Mouse (Mus musculus) kidney, postnatal 4 days (tissue): ENCODE measurements at regions not wholly inside any gene's neighbourhood (a gene's known extent, or its start where the extent isn't known, plus 50 kb on each side); places are given as distances from the start of the nearest gene placed in this dataset.
"Not testable (repeated sequence)": the region's sequence is repeated elsewhere in the genome, so short reads cannot be mapped to it uniquely, and the experiment has no call there.

Source experiments
- DNase-seq, 2 experiments: peaks; one replicate each; pipeline ENCODE4 v3.0.0; 2021; ENCODE audit warnings: mixed read lengths in 2 of 2

DNA sequence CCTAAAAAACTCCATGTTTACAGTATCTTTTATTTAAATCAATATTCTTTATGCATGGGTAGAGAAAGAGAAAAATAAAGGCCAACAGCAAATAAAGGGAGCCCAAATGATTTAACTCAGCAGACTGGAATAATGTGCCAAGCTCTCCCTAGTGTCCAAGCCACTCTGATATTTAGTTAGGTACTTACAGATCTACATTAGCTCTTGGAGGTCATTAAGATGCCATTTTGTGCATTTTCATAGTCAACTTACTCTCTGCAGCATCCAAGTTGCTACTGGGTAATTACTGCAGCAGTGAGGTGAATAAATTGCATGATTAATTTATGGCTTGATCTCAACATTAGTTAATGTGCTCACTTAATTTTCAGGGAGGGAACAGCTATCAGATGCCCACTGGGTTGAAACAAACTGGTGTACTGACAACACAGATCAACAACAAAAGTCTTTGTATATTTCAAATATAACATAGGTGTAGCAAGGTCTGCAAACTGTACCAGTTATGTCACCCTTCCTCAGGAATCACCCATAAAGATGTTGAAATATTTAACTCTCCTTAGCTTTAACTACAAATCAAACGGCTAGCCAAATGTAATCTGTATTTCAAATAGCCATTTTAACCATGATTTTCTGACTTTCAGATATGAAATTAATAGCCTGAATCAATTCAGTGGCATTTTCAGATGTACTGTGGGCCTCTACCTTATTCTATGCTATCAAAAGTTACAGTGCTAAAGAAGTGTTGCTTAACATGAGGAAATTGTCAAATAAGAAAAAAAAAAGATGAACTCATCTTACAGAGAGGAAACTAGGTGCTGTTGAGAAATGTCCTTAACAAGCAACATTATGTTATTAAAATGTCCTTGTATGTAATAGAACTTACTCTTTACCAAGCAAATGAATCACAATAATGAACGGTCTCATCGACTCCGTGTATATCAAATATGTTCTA, 163.8 kb upstream of the Hapln1 start:
- DNase-seq, result no peak

- no peak for DNase-seq
These were observed 161.2 kb upstream of the Hapln1 start for GRCm38 (mm10) chr13:89378365-89378764.

DNA sequence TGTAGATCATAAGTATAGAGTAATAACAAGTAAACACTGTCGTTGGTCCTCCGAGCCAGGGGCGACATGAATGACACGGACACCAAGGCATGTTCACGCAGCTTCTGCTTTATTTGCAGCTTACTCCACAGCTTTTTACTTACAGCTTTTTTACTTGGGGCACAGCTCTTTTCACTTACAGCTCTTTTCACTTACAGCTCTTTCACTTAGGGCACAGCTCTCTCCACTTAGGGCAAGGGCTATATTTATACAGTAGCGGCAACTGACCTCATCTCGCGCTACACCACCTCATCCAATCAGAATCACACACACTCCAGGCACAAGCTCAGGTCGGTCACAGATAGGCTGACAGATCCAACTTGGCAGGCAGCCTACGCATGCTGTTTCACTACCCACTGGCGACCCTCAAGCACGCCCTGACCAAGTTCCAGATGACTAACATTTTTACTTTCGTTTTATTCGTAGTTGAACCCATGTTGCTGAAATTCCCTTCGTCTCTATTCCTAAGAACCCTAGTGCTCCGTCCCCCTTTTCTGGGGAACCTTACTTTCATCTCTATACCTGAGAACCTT, 155.9 kb upstream of the Hapln1 start:
- DNase-seq, result not testable (repeated sequence)

GRCm38 (mm10) chr13:89384598-89385145, 154.9 kb upstream of the Hapln1 start:
- DNase-seq, result peak in 1 of 2 experiments; percentile 2

- DNase-seq, result no peak
These were observed 152.2 kb upstream of the Hapln1 start for GRCm38 (mm10) chr13:89387416-89387815.

- DNase-seq, result no peak
These were observed 150.4 kb upstream of the Hapln1 start for GRCm38 (mm10) chr13:89389149-89389548.

GRCm38 (mm10) chr13:89394717-89395344, 144.8 kb upstream of the Hapln1 start:
- peak; percentile 17 to 33 for DNase-seq

DNA sequence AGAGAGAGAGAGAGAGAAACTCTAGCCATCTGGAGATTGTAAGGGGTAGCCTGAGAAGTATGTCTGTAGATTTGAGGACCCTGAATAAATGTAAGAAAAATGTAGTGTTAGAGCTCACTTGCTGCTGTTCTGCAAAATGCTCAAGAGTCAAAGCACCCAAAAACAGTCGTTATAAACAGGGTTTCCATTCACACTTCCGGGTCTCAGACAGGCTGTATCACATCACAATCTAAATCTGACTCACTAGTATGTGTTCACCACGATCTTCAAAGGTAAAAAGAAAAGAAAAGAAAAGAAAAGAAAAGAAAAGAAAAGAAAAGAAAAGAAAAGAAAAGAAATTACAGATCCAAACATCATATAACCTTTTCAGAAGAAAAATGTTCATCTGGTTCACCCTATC, 143.7 kb upstream of the Hapln1 start:
- no peak for DNase-seq

GRCm38 (mm10) chr13:89401084-89401671, 138.4 kb upstream of the Hapln1 start:
- no peak for DNase-seq

- DNase-seq, result no peak
These were observed 129.1 kb upstream of the Hapln1 start for GRCm38 (mm10) chr13:89410504-89410903.

DNA sequence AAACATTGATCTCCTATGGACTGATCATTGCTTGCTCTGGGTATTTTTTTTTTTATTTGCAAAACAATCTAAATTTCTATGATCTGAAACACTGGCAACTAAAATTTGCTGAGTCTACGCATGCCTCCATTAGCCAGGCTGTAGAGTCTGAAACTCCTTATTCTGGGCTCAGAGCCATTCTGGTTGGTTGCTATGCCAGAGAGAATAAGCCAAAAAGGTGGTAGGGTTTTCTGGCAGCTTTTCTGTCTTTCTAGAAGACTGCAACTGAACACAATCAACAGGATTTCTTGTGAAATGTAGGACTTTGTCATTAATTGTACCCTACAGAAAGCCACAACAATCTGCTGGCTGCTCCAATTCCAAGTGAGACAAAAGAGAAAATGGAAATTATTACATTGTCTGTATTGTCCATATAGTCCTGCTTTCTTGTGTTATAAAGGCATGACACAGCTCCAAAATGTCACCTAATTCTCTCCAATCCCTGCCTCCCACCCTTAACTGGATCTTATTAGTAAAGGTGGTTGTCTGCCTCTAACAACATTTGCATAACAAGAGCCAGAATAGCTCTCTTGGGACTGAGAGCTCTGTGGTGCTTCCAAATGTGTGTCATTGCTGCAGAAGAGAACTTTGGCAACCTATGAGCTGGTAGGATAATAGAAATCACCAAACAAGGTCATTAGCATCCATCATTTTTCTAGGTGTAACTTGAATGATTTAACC, 126.7 kb upstream of the Hapln1 start:
- DNase-seq, result no peak

DNA sequence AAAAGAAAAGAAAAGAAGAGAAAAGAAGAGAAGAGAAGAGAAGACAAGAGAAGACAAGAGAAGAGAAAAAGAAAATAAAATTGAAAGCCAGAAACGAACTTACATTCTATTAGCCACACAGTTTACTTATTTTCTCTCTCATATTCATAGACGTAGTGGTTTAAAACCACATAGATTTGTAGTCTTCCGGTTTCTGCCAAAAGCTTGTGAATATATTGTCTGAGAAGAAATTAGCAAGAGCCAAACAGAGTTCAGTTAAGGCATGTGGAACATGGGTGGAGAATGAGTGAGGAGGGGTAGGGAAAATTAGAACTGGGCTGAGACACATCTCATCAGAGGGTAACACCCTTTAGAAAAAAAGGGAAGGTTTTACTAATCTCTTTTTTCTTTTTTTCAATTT, 120.8 kb upstream of the Hapln1 start:
- DNase-seq, result no peak

- DNase-seq, result no peak
These were observed 117.8 kb upstream of the Hapln1 start for GRCm38 (mm10) chr13:89421833-89422232.

- no peak for DNase-seq
These were observed 116.1 kb upstream of the Hapln1 start for GRCm38 (mm10) chr13:89423491-89423890.

DNA sequence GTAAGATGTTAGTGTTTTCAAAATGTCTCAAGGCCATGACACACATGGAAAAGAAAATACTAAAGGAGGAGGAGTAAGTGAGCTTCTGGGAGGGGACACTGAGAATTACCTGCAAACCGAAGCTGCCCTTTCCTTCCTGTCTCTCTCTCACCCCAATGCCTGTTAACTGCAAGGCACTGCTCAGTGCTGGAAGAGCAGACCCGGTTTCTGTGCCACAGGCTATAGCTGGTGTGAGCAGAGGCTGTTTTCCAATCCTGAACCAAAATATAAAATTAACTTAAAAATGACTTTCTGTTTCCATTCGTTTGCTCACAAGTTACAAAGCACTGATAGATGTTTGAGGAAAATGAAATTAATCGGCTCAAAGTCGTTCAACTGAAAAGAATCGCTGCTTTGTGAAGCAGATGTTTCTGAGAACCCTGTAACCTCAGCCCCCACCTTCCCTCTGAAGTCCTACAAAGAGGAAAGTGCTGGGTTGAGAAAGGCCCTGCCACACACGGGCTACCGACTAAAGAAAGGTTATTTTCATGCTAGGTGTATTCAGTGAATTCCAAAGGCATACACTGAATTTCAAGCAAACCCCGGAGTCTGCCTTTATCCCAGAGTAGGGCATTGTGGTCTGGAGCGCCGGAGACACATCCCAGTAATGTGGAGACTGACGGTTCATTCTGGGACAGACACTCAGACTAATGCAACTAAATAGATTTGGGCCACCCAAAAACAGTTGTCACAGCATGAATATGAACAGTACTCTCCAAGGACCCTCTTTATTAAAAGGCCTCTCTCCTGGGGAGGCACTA, 111.1 kb upstream of the Hapln1 start:
- no peak for DNase-seq

DNA sequence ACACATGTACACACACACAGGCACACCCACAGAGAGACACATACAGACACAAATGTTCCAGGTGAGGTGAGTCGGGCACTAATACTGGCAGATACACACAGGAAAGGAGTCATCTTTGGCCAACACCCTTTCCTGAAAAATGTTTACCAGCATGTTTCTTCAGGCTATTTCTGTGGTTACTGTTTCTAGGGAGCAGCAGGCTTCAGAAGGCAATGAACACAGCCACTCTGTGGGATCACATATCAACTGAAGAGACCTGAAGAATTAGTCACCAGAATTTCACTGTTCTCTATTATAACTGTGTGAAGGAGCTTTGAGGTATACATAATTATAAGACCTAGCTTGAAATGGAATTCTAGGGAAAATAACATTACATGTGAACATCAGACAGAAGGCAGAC, 94.7 kb upstream of the Hapln1 start:
- no peak for DNase-seq

- DNase-seq, result no peak
These were observed 85.8 kb upstream of the Hapln1 start for GRCm38 (mm10) chr13:89453819-89454218.

DNA sequence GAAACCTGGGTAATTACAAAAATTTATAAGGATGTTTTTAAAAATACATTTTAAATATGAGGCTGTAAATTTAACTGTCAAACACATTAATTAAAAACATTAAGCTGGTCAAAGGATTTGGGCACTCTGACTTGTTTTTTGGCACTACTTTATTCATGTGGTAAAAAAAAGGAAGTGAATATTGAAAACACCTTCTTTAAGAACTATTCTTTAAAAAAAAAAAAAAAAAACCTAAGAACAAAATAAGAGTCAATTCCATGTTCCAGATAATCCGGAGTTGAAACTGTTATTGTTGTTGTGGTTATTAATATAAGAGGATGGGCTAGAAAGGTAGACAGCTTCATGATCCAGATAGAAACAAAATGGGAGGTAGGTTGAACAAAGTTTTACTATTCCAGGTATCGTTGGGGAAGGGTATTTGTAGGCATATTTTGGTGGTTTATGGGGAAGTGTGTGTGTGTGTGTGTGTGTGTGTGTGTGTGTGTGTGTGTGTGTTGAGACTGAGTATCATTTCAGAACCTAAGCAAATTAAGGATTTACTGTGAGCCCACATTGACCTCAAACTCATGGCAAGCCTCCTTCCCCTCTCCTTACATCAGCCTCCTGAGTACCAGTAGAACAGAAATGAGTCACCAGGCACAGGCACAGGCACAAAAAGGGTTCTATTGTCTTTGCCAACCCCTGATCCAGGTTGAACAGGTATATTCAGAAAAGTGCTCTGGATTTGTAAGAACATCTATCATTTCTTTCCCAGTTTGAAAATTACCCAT, 85.2 kb upstream of the Hapln1 start:
- DNase-seq, result no peak

GRCm38 (mm10) chr13:89463746-89464145, 75.8 kb upstream of the Hapln1 start:
- no peak for DNase-seq
